Mouse (Mus musculus) adrenal gland, postnatal 36 days (tissue): Measurements from ENCODE around the gene Cstf3. TPM values are rescaled to one million over a fixed set of nuclear protein-coding genes. Genes with fewer than 3 reads are reported as not detected.

Experiments used
- DNase-seq, 2 experiments: peaks; one replicate each; pipeline ENCODE4 v3.0.0; 2021; ENCODE audit warnings: mixed read lengths in 1 of 2
- total RNA-seq, 2 experiments: library from RNA; stranded (reverse); gene quantifications; 2 replicates each; pipeline ENCODE4 v1.2.3; 2021

The Cstf3 gene
- total RNA-seq, 2 experiments from 2014 or later, result 32.6 to 33.0 TPM

GRCm38 (mm10) chr2:104711585-104712485 lies 121.5 kb downstream of the Cstf3 start, which contains the start of gene Tcp11l1:
TSS of gene Tcp11l1 (minus strand) at chr2:104712169.
- peak; percentile 77 to 79 for DNase-seq

- DNase-seq, result no peak
These were observed 122.1 kb downstream of the Cstf3 start for GRCm38 (mm10) chr2:104712486-104712809.

GRCm38 (mm10) chr2:104714254-104714691 lies 124.0 kb downstream of the Cstf3 start:
- DNase-seq, result no peak

Other genes with a start within 250 kb of the Cstf3 start
- gene D430041D05Rik, start 179.5 kb upstream of the Cstf3 start, total RNA-seq, result 10 to 100 TPM; 30.1 to 32.8 TPM
- gene Hipk3, start 96.1 kb upstream of the Cstf3 start, total RNA-seq, result 100 to 1,000 TPM; 128 to 148 TPM
- gene Tcp11l1, start 121.6 kb downstream of the Cstf3 start, total RNA-seq, result 10 to 100 TPM; 12.0 to 12.2 TPM
- not detected for gene Pin1rt1, start 125.9 kb downstream of the Cstf3 start, total RNA-seq
- 1 to 10 TPM; 1.7 to 2.1 TPM for gene Depdc7, start 152.4 kb downstream of the Cstf3 start, total RNA-seq
- gene Qser1, start 226.2 kb downstream of the Cstf3 start, total RNA-seq, result 10 to 100 TPM; 25.6 to 26.9 TPM